Mouse (Mus musculus) liver, postnatal 0 days (tissue): ENCODE measurements around the gene Flnb.

Experiments used
- CTCF ChIP-seq: sonication (generic); IDR thresholded peaks from 2 replicates; pipeline ENCODE4 v1.5.1; 2016; ENCODE audit warnings: antibody characterized with exemption, low read depth
- EP300 ChIP-seq: IDR thresholded peaks from 2 replicates; pipeline ENCODE4 v1.6.1; 2016; ENCODE audit warnings: antibody characterized with exemption, low read depth, mild to moderate bottlenecking

DNA sequence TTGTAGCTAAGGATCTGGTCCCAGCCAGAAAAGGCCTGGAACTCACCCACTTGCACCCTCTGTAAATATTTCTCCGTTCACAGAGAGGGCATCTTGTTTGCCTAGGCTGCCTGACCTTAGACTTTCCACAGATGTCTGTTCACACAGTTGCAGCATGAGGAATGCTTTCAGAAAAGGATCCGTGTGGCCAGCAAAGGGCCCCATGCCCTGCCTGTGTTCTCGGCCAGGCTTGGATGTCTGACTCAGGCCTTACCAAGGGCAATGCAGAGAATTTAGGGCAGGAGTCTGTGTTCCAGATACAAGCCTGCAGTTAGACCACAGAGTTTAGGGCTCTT lies 126.0 kb downstream of the Flnb start:
- TF ChIP-seq CTCF, result no peak
- TF ChIP-seq EP300, result no peak
